Mouse (Mus musculus) naive thymus-derived CD4-positive, alpha-beta T cell, adult 5 months (primary cell): ENCODE results near the gene Mis18bp1. TPM values are rescaled to one million over a fixed set of nuclear protein-coding genes. Genes with fewer than 3 reads are reported as not detected.

Experiments
- polyA plus RNA-seq: library from polyadenylated mRNA; unstranded; fragments of 100-300 nt; shearing (Covaris generic); gene quantifications from one replicate; pipeline ENCODE4 v1.2.1, GENCODE M21; 2017

The Mis18bp1 gene
- polyA plus RNA-seq = 1.0 TPM

GRCm38 (mm10) chr12:65172021-65172951 is at the start of gene Mis18bp1:
TSS of gene Mis18bp1 (minus strand) at chr12:65172604.

Other genes starting within 250 kb of the Mis18bp1 start
- gene Klhl28, start 207.1 kb downstream of the Mis18bp1 start, polyA plus RNA-seq = 28.5 TPM
- 50.1 TPM for gene Togaram1, start 206.8 kb downstream of the Mis18bp1 start, polyA plus RNA-seq
- 109 TPM for gene Prpf39, start 136.3 kb downstream of the Mis18bp1 start, polyA plus RNA-seq
- 180 TPM for gene Fkbp3, start 98.6 kb downstream of the Mis18bp1 start, polyA plus RNA-seq
- gene Fancm, start 97.0 kb downstream of the Mis18bp1 start, polyA plus RNA-seq = 15.7 TPM
- not detected for gene Wdr20rt, start 52.9 kb upstream of the Mis18bp1 start, polyA plus RNA-seq